Mouse (Mus musculus) cerebellum, adult 8-10 months (tissue): Measurements from ENCODE around the gene Scgb2b20.
"Not testable (repeated sequence)": the region's sequence is repeated elsewhere in the genome, so short reads cannot be mapped to it uniquely, and the experiment has no call there.

Experiments
- DNase-seq: peaks from one replicate; pipeline ENCODE4 v3.0.0; 2022

The Scgb2b20 gene

GRCm38 (mm10) chr7:33366222-33366621 lies at the start of gene Scgb2b20:
TSS of gene Scgb2b20 (minus strand) at chr7:33366322.
- not testable (repeated sequence) for DNase-seq

- not testable (repeated sequence) for DNase-seq
These were observed 43.6 kb upstream of the Scgb2b20 start for GRCm38 (mm10) chr7:33409681-33410080.

DNA sequence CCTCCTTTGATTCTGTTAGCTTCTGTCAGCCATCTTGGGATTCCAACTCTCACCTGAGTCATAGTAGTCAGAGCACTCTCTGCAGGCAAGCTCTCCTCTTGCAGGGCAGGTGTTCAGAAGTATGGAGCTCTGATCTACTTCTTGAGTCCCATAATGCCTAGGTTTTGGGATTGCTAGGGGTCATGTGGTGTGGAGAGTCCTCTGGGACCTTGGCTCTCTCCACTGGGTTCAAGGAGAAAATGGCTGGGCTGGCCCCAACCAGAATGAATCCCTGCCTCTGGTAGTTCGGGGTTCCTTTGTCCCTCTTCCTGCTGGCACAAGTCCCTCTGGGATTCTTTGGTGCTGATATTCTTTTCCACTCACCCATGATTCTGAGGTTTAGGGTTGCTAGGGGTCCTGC lies 35.5 kb upstream of the Scgb2b20 start:
- DNase-seq, result no peak

- not testable (repeated sequence) for DNase-seq
These were observed 33.6 kb upstream of the Scgb2b20 start for GRCm38 (mm10) chr7:33399749-33400148.

DNA sequence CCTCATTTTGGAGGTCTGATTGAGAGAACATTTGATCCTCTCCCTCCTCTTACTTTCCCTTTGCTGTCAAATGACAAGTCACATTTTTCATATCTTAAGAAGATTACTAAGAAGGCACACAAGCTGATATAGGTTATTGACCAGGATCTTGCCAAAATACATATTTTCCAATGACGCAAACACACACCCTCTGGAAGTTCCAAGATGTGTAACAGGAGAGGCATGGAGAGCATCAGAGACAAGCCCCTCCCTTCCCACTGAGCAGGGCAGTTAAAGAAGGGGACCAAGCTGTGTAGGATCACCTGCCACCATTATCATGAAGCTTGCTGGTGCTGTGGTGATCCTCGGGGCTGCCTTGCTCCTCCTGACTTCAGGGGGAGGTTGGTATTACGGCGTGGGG lies 6.8 kb upstream of the Scgb2b20 start, which contains the start of gene Scgb1b20:
Scgb1b20 (plus strand) TSS at position 301 of the 400 bp plus-strand sequence.
- not testable (repeated sequence) for DNase-seq
